Mouse (Mus musculus) kidney, postnatal 25 days (tissue): ENCODE measurements at regions not wholly inside any gene's neighbourhood (a gene's known extent, or its start where the extent isn't known, plus 50 kb on each side); places are given as distances from the start of the nearest gene placed in this dataset.
A peak's percentile ranks its signal among the peaks of the same experiment; 100 is the strongest.

Source experiments
- DNase-seq, 2 experiments: peaks; one replicate each; pipeline ENCODE4 v3.0.0; 2021; ENCODE audit warnings: mixed read lengths in 2 of 2

DNA sequence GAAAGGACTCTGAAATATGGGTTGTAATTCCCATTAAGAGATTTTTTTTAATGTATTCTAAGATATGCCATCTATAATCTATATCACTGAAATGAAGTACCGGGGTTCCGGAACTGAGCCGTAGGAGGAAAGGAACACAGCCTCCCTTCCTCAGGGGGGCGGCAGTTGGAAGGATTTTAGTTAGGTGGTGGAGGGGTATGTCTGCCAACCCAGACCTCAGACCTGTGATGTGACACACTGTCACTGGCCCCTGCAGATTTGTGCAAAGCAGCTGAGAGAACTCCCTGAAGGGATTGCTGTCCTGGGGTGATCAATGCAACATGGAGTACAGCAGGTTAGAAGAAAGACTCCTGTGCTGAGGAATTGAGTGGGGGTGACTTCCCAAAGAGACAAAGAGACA is 470.2 kb upstream of the Gulo start:
- DNase-seq: no peak

DNA sequence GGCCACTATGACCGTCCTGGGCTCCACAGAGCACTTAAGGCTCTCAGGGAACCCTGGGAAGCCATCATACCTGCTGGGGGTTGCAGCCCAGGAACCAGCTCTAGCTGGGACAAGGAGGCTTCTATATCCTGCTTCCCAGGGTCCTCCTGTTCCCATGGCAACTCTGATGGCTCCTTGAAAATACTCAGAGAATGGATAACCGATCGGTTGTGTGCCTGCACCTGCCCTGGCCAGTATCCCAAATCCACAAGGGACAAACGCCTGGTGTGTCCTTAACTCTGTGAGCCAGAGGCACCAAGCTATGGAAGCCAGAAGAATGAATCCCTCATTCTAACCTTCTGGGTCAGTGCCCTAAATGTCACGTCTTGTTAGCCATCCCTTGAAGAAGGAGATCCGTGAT is 469.6 kb upstream of the Gulo start:
- no peak for DNase-seq

DNA sequence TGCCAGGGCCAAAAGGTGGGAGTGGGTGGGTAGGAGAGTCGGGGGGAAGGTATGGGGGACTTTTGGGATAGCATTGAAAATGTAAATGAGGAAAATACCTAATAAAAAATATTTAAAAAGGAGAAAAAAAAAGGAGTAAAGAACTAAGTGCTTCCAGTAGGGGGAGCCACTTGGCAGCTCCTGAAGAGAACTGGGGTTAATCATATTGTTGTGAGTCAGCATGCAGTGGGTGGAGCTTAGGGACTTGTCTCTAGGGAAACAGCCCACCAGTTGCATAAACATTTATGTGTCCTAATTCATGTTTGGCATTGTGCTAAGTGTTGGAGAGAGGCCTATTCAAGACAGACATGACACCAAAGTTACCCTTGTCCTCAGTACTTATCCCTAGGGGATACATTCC is 466.0 kb upstream of the Gulo start:
- DNase-seq: peak in 1 of 2 experiments; percentile 34

DNA sequence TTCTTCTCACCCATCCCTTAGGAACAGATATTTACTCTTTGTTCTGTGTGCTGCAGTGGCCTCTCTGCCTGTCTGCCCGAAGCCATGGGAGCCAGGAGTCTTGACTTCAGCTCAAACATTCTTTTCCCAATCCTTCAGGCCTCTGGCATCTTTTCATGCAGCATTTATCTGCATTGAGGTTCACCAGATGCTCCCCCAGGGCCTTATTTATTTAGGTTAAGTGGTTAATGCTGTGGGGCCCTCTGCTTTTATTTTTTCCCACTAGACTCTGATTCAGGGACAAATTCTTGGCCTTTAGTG is 464.2 kb upstream of the Gulo start:
- no peak for DNase-seq

DNA sequence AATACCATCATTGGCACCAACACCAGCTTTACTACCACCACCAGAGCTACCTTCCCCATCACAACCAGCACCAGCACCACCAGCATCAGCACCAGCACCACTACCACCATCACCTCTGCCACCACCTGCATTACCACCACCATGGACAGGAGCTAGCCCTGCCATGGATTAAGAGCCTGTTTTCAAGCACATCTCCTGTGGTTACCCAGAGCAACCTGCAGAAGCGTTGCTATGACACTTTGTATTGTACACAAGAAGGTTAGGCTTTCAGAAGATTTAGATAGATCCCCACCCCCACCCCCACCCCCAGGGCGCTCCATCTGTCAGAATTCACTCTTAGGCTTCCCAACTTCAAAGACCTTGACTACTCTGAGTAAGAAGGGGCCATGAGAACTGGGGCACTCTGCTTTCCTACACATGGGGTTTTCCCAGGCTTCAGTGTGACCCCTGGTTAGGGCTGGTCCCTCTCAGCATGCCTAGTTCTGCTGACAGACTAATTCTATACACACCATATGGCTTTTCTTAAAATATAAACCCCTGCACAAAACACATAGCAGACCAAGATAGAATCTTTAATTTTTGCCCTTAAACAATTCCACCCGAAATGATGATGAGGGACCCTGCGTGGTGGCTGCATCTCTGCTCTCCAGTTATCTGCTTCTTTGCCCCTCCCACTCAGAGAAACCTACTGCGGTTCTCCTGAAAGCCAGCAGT is 463.7 kb upstream of the Gulo start:
- no peak for DNase-seq

DNA sequence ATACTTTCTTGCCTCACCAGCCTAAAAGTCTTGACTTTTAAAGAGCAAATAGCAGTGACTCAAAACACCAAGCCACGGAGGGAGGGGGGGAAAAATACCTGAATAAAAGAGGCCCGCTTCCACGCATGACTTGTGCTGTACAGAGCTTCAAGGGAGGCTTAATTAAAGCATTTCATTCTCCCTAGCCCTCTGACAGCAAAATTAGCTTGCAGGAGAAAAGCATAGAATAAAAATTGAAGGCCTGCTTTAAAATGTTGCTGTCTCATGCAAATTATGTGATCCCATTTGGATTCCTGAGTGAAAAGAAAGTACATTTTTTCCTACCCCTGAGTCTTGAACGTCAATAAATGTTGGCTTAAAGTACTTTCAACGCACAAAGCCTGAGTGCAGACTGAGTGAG is 453.1 kb upstream of the Gulo start:
- peak in 1 of 2 experiments; percentile 2 for DNase-seq

DNA sequence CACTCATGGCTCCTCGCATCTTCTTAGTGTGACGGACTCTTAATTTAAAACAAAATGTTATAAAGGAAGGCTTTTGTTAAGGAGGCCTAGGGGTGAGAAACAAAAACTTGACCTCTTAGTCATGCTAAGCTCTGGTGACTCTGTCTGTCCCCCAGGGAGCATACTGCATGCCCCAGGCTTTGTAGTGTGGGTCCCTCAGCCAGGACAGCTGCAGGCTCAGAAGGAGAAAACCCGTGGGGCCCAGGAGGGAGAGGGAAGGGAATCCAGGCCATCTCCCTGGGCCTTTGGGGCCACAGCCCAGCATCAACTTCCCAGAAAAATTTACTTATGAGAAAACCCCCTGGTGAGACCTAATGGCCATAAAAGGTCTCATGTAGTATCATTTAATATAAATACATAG is 451.8 kb upstream of the Gulo start:
- no peak for DNase-seq

DNA sequence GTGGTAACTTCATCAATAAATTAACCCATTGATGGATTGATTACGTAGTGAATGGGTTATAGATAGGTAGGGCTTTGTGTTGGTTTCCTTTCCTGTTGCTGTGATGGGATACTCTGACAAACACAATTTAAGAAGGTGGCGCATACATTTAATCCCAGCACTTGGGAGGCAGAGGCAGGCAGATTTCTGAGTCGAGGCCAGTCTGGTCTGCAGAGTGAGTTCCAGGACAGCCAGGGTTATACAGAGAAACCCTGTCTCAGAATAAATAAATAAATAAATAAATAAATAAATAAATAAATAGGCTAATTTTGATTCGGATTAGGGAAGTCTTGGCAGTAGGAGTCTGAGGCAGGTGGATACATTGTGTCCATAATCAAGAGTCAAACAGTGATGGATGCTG is 449.7 kb upstream of the Gulo start:
- DNase-seq: no peak

DNA sequence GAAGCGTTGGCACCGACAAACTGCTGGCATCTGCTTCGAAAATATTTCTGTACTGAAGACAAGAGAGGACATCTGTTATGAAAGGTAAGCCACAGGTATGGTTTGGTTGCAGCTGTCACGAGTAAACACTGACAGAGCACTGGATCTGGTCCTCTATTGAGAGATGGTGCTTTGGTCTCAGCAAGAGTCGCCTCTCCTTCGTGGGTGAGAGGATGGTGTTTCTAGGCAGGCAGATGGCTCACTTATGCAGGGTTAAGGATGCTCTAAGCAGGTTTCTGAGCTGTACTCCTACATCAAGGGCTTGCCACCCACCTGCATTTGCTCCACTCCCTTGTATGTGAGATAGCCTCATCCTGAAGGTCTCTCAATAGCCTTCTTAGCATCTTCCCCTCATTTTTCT is 448.3 kb upstream of the Gulo start:
- DNase-seq: no peak

DNA sequence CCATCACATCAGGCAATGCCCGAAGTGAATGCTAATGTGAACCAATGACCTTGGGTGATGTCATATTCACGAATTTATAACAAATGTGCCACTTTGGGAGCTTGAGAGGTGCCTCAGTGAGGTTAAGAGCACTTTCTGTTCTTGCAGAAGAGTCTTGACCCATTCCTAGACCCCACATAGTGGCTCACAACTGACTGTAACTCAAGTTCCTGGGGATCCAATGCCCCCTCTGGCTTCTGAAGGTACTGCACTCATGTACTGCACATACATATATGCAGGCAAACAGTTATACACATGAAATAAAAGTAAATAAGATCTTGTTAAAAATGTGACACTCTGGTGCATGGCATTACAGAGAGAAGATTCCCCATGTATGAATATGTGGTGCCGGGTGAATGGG is 443.8 kb upstream of the Gulo start:
- no peak for DNase-seq

DNA sequence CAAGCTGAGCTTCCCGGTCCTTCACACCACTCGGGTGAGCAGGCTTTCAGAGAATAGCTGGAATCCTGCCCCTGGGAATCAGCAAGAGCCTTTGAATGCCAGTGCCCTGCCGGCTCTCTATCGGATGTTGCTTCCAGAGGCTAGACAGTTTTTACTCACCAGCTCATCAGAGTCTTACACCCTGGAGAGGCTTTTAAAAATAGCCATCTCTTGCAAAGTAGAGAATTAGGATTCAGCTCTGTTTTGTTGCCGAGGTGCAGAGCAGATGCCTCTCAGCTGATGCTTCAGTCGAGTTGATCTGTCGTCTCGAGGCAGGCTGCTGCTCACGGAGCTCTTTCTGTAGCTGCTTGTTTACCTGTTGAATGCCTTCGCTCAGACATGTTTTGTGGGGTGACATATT is 441.3 kb upstream of the Gulo start:
- DNase-seq: no peak

DNA sequence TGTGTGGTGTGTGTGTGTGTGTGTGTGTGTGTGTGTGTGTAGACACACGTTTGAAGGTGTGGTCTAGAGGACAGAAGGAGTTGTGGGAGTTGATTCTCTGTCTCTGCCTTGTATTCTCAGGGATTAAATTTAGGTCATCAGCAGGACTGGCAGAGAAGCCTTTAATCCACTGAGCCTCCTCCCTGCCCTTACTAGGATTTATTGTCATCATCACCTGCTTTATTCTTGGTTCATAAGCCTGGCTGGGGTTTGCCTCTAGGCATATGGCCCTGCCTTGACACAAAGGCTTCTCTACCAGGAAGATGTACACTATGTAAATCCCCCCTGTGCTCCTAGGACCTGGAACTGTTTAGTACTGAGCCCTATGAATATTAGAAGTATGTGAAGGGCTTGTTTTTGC is 433.6 kb upstream of the Gulo start:
- no peak for DNase-seq

DNA sequence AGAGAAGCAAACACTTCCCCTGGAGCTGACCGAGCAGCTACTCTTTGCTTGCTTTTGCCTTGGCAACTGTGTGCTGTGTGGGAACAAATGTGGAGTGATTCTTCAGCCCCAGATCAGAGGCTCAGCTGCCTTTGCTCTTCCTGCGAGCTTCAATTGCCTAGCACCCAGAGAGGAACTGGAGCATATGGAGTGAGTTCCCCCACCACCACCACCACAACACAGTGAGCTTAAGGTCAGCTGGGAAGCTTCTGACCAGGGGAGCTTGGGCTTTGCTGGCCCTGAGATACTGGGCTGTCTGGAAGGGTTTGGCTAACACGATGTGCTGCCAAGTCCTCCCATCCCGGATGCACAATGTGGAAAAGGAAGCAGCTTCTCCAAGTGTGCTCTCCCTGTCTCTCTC is 432.8 kb upstream of the Gulo start:
- peak in 1 of 2 experiments; percentile 32 for DNase-seq

DNA sequence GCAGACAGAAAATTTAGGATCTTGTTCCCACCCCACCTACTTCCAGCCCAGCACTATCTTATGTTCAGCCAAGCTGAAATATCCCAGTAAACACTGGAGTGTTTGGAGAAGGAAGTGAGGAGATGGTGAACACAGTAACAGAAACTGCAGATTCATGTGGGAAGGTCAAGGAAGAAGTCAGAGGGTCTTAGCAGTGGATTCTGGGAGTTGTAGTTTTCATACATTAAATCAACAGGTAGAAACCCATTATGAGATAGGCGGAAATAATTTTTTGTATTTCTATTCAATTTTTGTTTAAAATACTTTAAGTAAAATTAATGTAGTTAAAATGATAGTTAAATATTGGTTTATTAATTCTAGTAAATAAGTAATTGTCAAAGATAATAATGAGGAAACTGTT is 429.6 kb upstream of the Gulo start:
- DNase-seq: no peak

DNA sequence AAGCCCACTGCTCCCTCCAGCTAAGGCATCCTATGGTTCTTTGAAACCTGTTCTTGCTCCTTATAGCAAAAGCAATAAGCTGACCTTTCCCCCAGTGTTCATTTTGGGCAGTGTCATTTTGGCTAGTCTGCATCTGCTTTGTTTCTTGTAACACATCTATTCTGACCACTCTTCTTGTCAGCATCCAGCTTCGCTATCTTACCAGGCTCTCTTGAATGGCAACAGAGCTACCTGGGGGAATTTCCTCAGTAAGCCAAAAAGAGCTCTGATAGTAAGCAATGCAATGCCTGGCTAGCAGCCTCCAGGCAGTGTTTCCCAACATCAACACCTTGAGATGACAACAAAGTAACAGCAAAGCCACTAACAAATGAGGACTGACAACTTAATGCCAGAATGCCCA is 429.0 kb upstream of the Gulo start:
- DNase-seq: no peak

DNA sequence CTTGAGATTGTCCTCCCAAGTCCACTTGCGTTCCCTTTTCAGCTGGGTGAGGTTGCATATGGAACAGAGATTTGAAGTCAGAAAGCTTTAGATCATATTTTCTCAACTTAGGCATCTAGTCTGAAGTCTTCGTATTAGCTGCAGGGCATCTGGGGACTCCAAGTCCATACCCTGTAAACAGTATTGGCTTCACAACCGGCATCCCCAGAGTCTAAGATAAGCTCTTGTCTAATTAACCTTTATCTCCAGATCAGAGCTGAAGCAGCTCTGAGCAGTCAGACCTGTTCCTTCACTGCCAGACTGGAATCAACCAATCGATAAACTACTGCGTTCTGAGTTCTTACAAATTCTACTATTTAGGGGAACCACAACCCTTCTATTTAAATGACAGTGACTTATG is 422.6 kb upstream of the Gulo start:
- DNase-seq: no peak

DNA sequence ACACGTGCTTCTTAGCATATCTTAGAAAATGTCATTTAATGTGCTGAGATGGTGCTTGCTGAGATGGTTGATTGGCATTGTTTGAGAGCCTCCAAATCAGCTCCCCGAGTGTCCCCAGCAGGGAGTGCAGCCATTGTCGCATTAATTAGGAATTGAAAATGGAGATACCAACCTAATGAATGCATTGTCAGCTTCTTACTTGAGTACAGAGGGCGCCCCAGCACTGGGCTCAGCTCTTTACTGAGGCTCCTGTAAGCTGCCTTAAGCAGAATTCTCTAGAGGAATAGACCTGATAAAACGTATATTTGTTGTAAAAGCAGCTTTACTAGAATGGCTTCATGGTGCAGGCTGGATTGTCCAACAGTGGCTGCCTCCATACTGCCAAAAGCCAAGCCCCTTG is 415.1 kb upstream of the Gulo start:
- peak in 1 of 2 experiments; percentile 6 for DNase-seq
